Mouse (Mus musculus) stomach, postnatal 0 days (tissue): ENCODE results near the gene Nfia.

ENCODE experiments used
- CTCF ChIP-seq: IDR thresholded peaks from 2 replicates; pipeline ENCODE4 v1.5.1; 2016; ENCODE audit warnings: antibody characterized with exemption, low read depth, mild to moderate bottlenecking, moderate library complexity
- EP300 ChIP-seq: optimal IDR thresholded peaks from 2 replicates; pipeline ENCODE3; 2016; ENCODE audit warnings: antibody characterized with exemption

DNA sequence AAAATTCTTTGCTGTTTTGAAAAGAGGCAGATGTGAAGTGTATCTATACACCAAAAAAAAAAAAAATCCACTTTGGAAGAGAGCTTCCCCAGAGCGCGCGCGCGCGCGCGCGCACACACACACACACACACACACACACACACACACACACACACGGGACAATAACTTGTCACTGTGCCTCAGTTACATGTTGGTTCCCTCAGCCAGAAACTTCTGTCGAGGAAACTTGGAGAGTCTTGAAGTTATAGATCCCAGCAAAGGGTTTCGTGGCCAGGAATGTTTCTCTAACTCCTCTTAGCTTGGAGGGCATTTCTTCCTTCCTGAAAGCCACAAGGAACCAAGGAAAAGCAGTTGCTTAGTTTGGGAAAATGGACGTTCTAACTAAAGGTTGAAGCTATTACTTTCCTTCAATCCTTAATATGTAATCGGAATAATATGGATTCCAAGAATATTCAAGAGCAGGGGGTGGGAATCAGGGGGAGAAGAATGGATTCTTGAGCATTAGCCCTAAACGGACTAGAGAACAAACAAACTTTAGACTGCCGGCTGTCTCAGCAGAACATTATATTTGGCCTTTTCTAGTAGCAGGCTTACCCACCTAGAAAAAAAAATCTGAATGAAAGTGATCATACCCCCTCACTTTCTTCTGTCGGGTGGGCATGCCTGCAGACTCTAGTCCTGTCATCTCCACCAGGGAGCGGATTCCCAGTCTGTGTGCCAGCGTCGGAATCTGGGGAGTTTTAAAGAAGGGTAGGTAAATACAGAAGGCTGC is 3.1 kb downstream of the Nfia start:
- no peak for TF ChIP-seq EP300
- peak; percentile 45 for TF ChIP-seq CTCF
